Mouse (Mus musculus) testis, adult 2 months (tissue): ENCODE measurements at regions not wholly inside any gene's neighbourhood (a gene's known extent, or its start where the extent isn't known, plus 50 kb on each side); places are given as distances from the start of the nearest gene placed in this dataset.

Source experiments
- CTCF ChIP-seq: fragments of 200-500 bp; IDR thresholded peaks from 2 replicates; pipeline ENCODE4 v1.5.1; 2012; ENCODE audit warnings: low read depth, mild to moderate bottlenecking, inconsistent platforms, low read length, moderate library complexity; ENCODE audit not compliant: control insufficient read depth, insufficient read depth, insufficient replicate concordance
- POLR2A ChIP-seq: fragments of 200-500 bp; IDR thresholded peaks from 2 replicates; pipeline ENCODE4 v1.6.1; 2012; ENCODE audit warnings: low read depth, mild to moderate bottlenecking, inconsistent platforms, low read length, moderate library complexity; ENCODE audit not compliant: control insufficient read depth

DNA sequence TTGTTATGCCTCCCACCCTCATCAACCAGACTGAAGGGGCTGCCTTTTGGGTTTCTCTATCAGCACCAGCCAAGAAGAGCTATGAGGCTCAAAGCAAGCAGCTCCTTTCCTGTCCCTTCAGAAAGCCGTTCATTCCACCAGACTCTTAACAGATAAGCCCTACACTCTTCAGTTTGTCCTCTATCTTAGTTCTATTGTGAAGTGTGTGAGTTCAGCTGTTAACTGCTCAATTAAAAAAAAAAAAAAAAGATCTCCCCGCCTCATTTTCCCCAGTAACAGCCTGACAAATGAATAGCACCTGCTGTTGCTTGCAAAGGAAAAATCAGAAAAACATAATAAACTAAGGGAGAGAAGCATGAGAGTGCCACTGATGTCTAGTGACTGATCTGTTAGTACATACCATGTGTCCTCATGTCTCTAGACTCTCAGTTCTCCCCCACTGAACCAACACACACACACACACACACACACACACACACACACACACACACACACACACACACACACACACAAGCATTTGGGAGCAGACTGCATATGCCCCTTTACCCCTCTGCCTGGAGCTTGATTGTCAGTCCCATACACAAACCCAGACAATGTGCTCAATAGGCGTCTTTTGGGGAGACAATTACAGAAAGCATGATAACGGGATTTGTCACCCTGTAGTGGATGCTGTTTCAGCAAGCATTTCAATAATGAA is 448.4 kb upstream of the Fam92a start:
- TF ChIP-seq POLR2A (no peak), CTCF (no peak)
